Mouse (Mus musculus) myocyte (in vitro differentiated cells): ENCODE data around the gene Entpd1.

ENCODE experiments used
- E2F4 ChIP-seq: IDR thresholded peaks from one replicate; pipeline ENCODE4 v1.6.1; 2011; ENCODE audit warnings: mild to moderate bottlenecking, control low read depth, moderate library complexity; ENCODE audit not compliant: insufficient read depth
- MAX ChIP-seq: IDR thresholded peaks from one replicate; pipeline ENCODE4 v1.6.1; 2011; ENCODE audit warnings: low read depth, mild to moderate bottlenecking, control low read depth
- MYOG ChIP-seq, 3 experiments: IDR thresholded peaks; one replicate each; pipeline ENCODE4 v1.6.1; 2011; ENCODE audit warnings: control low read depth in 2 of 3, low read depth in 2 of 3, mild to moderate bottlenecking in 2 of 3; ENCODE audit not compliant: insufficient read length in 2 of 3, control insufficient read depth in 1 of 3, insufficient read depth in 1 of 3
- POLR2A ChIP-seq: IDR thresholded peaks from one replicate; pipeline ENCODE4 v1.6.1; 2011; ENCODE audit warnings: low read depth, mild to moderate bottlenecking, control low read depth, moderate library complexity; ENCODE audit not compliant: insufficient read length
- SRF ChIP-seq: IDR thresholded peaks from one replicate; pipeline ENCODE4 v1.6.1; 2011; ENCODE audit warnings: low read depth; ENCODE audit not compliant: control insufficient read depth, insufficient read length
- TCF12 ChIP-seq: IDR thresholded peaks from one replicate; pipeline ENCODE4 v1.6.1; 2011; ENCODE audit warnings: mild to moderate bottlenecking, control low read depth; ENCODE audit not compliant: poor library complexity, insufficient read depth, severe bottlenecking
- TCF3 ChIP-seq: IDR thresholded peaks from one replicate; pipeline ENCODE4 v1.6.1; 2011; ENCODE audit warnings: low read depth, control low read depth; ENCODE audit not compliant: insufficient read length
- USF1 ChIP-seq: IDR thresholded peaks from one replicate; pipeline ENCODE4 v1.6.1; 2011; ENCODE audit warnings: low read depth, mild to moderate bottlenecking, control low read depth, moderate library complexity

GRCm38 (mm10) chr19:40767189-40767588 is 155.0 kb downstream of the Entpd1 start:
- TF ChIP-seq POLR2A = no peak
- no peak for TF ChIP-seq USF1
- no peak for TF ChIP-seq TCF12
- TF ChIP-seq MYOG (IDR thresholded peaks at IDR 0.05; ENCODE audit: control insufficient read depth in 1 of 3, insufficient read depth in 1 of 3, insufficient read length in 2 of 3, low read depth in 2 of 3) = no peak
- no peak for TF ChIP-seq E2F4
- TF ChIP-seq SRF = no peak
- TF ChIP-seq MAX = no peak
- TF ChIP-seq TCF3 = no peak
